Mouse (Mus musculus): ENCODE measurements around the gene Asic2. TPM values are rescaled to one million over a fixed set of nuclear protein-coding genes. Genes with fewer than 3 reads are reported as not detected.

The Asic2 gene
- polyA plus RNA-seq, 1 experiment = 24.0 TPM

DNA sequence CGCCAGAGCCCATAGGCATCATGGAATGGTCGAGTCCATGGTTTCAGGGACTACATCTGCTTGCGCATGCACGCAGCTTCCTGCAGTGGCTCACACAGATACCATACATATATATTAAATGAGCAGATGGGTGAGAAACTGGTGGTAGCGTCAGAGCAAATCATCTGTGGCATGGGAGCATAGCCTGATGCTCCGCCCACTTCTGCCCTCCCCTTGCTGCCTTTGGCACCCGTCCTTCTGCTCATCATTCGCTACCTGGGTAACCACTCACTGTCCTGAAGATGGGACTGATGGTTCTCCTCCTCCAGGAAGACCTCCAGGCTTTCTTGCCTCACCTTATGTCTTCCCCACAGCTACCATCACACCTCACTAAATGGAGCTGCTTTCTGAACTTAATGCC is 995.0 kb downstream of the Asic2 start:
- TF ChIP-seq POLR2A (IDR thresholded peaks at IDR 0.05; ENCODE audit: borderline replicate concordance, extremely low read depth, insufficient read depth, insufficient read length, poor library complexity, severe bottlenecking) (no peak), CTCF (IDR thresholded peaks at IDR 0.05; ENCODE audit: borderline replicate concordance, extremely low read depth, insufficient read depth, insufficient read length) (no peak)
- DNase-seq (ENCODE audit: low read depth) = no peak

DNA sequence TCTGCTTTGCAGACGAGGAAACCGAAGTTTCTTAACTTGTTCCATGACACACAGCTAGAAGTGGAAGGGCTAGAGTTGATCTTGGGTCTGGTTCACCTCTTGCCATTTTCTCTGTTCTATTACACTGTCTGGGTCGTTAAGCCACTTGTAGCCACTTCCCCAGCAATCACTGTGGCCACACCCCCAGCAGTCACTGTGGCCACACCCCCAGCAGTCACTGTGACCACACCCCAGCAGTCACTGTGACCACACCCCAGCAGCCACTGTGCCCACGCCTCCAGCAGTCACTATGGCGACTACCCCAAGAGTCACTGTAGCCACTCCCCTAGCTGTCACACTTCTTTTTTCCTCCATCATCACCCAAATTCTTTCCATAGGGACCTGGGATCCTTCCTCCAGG is 1000.7 kb downstream of the Asic2 start:
- no peak for TF ChIP-seq CTCF (IDR thresholded peaks at IDR 0.05; ENCODE audit: borderline replicate concordance, extremely low read depth, insufficient read depth, insufficient read length)
- TF ChIP-seq POLR2A (IDR thresholded peaks at IDR 0.05; ENCODE audit: borderline replicate concordance, extremely low read depth, insufficient read depth, insufficient read length, poor library complexity, severe bottlenecking) = no peak
- no peak for DNase-seq (ENCODE audit: low read depth)

DNA sequence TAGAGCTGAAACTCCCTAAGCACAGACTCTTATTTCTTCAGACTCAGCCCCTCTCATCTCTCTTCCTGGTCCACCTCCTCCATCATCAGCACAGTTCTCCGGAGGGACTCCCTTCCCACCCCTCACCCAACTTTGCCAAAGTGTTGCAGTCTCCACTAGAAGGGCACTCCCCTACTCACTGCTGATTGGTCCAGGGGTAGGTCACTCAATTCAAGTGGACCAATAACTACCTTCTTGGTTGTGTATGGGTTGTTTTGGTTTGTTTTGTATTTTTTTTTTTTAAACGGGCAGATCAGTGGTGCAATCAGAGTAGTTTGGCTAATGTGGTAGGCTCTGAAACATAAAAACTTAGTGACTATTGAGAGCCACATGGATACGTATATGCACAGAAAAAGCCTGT is 1002.2 kb downstream of the Asic2 start:
- DNase-seq (ENCODE audit: low read depth) = peak; percentile 34
- no peak for TF ChIP-seq CTCF (IDR thresholded peaks at IDR 0.05; ENCODE audit: borderline replicate concordance, extremely low read depth, insufficient read depth, insufficient read length)
- TF ChIP-seq POLR2A (IDR thresholded peaks at IDR 0.05; ENCODE audit: borderline replicate concordance, extremely low read depth, insufficient read depth, insufficient read length, poor library complexity, severe bottlenecking) = no peak

DNA sequence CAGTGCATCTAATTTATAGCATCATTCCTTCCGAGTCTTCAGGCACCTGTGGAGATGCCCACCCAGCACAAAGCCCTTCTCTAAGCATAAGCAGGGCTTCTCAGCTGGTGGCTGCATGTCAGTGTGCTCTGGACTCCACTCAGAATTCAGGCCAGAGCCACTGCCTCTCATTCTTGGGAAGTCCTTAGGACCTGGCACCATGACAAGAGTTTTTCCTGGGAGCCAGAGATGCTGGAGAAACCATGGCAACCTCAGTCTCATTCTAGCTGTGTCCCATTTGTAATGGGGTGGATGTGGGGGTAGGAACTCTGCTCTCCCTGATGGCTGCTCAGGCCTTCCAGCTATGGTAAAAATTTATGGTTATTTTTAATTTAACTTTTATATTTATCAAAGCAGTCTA is 1006.9 kb downstream of the Asic2 start:
- DNase-seq (ENCODE audit: low read depth) = peak; percentile 91
- TF ChIP-seq POLR2A (IDR thresholded peaks at IDR 0.05; ENCODE audit: borderline replicate concordance, extremely low read depth, insufficient read depth, insufficient read length, poor library complexity, severe bottlenecking) (no peak), CTCF (IDR thresholded peaks at IDR 0.05; ENCODE audit: borderline replicate concordance, extremely low read depth, insufficient read depth, insufficient read length) (no peak)

DNA sequence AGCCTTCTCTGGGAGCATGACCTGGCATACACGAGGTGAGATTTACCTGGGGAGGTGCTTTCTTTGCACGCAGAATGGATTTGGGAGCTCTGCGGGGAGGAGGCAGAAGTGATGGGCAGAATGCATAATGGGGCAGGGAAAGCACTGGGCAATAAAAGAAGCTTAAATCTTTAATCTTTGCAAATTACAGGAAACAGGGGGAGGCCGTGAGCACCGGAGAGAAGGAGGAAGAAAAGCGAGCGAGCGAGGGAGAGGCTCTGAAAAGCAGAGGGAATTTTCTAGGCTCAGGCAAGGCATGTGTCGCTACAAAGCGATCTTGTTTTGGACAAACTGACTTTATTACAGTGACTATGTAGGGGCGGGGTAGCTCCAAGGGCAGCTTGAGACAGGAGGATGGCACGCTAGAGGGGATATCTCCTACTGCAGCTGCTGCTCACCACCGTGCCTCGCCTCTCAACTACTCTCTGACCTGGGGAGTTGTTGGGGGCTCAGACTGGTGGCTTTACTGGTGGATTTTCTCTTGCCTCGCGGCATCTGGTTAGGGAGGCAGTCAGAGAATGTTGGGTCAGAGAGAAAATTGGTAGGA is 1010.1 kb downstream of the Asic2 start:
- peak; percentile 55 for DNase-seq (ENCODE audit: low read depth)
- TF ChIP-seq CTCF (IDR thresholded peaks at IDR 0.05; ENCODE audit: borderline replicate concordance, extremely low read depth, insufficient read depth, insufficient read length) = no peak
- no peak for TF ChIP-seq POLR2A (IDR thresholded peaks at IDR 0.05; ENCODE audit: borderline replicate concordance, extremely low read depth, insufficient read depth, insufficient read length, poor library complexity, severe bottlenecking)

DNA sequence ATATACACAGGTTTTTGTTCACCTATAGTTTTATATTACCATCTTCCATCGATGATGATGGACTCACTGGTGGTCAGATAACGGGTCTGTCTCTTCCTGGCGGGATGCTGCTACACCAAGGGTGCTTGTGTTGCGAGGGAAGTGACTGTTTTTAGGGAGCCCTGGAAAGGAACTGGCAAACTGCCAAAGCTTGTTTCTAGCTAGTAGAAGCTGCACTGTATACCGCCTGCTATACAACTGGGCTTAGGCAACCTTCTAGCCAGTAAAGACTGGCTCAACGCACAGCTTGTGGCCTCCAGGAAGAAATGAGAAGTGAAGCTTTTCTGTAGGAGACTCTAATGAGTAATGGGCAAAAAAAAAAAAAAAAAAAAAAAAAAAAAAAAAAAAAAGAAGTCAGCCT is 1012.3 kb downstream of the Asic2 start:
- peak; percentile 57 for DNase-seq (ENCODE audit: low read depth)
- TF ChIP-seq POLR2A (IDR thresholded peaks at IDR 0.05; ENCODE audit: borderline replicate concordance, extremely low read depth, insufficient read depth, insufficient read length, poor library complexity, severe bottlenecking) (no peak), CTCF (IDR thresholded peaks at IDR 0.05; ENCODE audit: borderline replicate concordance, extremely low read depth, insufficient read depth, insufficient read length) (no peak)

DNA sequence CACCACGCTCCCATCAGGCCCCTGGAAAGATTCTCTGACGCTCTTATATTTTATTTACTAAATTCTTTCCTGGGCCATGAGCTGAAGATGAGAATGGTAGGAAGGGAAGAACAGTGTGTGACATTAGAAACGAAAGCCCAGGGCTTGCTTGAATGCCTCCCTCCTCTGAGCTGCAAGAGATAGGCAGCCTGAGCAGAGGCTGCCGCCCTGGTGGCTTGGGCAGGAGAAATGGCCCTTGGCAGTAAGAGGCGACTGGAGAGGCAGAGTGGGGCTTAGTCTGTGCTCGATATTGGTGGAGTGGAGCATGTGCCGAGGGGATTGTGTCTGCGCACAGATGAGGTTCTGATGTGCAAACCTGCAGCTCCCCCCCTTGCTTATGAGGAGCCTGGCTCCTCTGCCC is 1014.1 kb downstream of the Asic2 start:
- no peak for TF ChIP-seq CTCF (IDR thresholded peaks at IDR 0.05; ENCODE audit: borderline replicate concordance, extremely low read depth, insufficient read depth, insufficient read length)
- TF ChIP-seq POLR2A (IDR thresholded peaks at IDR 0.05; ENCODE audit: borderline replicate concordance, extremely low read depth, insufficient read depth, insufficient read length, poor library complexity, severe bottlenecking) = no peak
- DNase-seq (ENCODE audit: low read depth) = no peak

DNA sequence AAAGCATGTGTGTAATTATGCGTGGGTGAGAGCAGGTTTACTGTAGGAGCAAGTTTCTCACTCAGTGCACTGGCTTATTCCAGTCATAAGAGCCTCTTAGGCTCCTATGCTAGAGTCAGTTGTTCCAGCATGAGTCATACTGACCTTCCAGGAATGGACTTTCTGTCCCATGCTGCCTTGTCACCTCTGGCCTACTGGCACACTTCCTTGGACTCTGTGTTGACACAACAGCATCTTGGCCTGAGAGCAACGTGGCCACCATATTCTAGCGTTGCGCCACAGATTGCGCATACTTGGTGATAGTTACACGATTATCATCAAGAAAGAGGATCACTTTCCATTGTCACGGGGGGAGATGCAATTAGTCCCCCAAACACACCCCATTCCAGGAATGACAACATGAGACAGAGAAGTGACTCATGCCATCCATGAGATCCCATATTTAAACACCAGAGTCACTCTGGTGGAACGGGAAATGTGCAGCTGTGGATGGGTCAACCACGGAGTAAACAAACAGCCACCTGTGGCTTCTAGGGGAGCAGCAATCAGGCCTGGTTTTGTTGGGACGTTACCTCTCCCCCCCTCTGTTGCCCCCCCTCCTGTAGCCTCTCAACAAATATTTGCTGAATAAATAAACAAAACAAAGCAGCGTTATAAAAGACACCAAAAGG is 1019.1 kb downstream of the Asic2 start:
- no peak for TF ChIP-seq POLR2A (IDR thresholded peaks at IDR 0.05; ENCODE audit: borderline replicate concordance, extremely low read depth, insufficient read depth, insufficient read length, poor library complexity, severe bottlenecking)
- TF ChIP-seq CTCF (IDR thresholded peaks at IDR 0.05; ENCODE audit: borderline replicate concordance, extremely low read depth, insufficient read depth, insufficient read length) = no peak
- DNase-seq (ENCODE audit: low read depth) = no peak

DNA sequence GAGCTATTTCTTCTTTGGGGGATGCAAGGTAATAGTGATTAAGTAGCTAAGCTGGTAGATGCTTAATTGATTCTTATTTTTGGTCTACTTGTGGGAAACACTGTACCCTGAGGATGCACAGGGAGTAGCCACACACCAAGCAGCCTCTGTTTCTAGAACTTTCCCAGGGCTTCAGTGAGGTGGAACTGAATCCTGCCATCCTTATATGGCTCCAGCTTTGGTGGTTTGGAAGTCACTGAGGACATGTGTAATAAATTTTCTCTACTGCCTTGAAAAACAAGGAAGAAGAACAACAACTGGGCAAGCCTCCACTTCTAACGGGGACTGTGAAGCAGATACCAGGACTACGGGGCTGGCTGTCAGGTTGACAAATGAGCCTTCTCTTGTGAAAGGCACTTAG is 1020.2 kb downstream of the Asic2 start:
- TF ChIP-seq CTCF (IDR thresholded peaks at IDR 0.05; ENCODE audit: borderline replicate concordance, extremely low read depth, insufficient read depth, insufficient read length) (no peak), POLR2A (IDR thresholded peaks at IDR 0.05; ENCODE audit: borderline replicate concordance, extremely low read depth, insufficient read depth, insufficient read length, poor library complexity, severe bottlenecking) (no peak)
- DNase-seq (ENCODE audit: low read depth) = no peak

DNA sequence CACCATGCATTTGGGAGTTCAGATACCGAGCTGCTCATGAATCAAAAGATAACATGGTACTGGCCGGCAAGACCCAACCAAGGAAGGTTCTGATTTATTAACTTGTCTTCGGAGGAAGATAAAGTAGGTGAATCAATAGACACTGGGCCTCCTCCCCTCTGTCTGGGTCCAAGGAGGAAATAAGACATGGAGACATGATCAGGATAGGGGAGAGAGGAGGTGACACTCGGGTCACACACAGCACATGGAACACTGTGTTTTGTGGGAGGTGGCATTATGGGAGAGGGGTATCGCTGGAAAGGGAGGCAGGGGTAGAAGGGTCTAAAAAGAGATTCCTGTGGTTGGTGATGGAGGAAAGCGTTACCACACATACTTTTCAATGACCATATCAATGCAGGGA is 1022.1 kb downstream of the Asic2 start:
- TF ChIP-seq POLR2A (IDR thresholded peaks at IDR 0.05; ENCODE audit: borderline replicate concordance, extremely low read depth, insufficient read depth, insufficient read length, poor library complexity, severe bottlenecking) (no peak), CTCF (IDR thresholded peaks at IDR 0.05; ENCODE audit: borderline replicate concordance, extremely low read depth, insufficient read depth, insufficient read length) (no peak)
- DNase-seq (ENCODE audit: low read depth) = no peak

DNA sequence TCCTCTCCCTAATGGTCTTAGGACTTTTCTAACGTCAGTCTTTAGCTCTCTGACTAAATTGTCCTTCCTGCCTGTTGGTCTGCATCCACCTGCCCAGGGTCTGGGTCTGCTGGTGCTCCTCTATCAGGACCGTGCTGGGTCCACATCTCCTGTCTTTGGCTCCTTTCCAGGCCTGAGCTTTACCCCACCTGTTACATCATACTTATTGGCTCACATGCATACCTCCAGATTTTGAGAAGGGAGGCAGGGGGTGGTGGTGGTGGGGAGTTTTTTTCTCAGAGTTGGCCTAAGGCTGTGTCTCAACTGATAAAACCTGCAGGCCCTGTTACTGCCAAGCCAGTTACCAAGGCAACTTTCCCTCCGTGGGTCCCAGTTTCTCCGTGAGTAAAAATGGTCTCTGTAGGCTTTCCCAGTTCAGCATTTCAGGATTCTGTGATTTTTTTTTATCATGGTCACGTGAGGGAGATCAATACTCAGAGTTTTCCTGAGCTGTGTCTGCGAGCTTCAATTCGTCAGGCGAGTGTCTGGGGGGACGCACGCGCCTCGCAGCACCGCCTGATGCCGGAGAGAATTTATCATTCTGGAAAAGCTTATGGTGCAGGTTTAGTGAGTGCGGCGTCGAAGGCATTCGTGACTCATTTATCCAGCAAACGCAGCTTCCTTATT is 1044.8 kb downstream of the Asic2 start:
- peak; percentile 9 for DNase-seq (ENCODE audit: low read depth)
- TF ChIP-seq CTCF (IDR thresholded peaks at IDR 0.05; ENCODE audit: borderline replicate concordance, extremely low read depth, insufficient read depth, insufficient read length) (no peak), POLR2A (IDR thresholded peaks at IDR 0.05; ENCODE audit: borderline replicate concordance, extremely low read depth, insufficient read depth, insufficient read length, poor library complexity, severe bottlenecking) (no peak)

DNA sequence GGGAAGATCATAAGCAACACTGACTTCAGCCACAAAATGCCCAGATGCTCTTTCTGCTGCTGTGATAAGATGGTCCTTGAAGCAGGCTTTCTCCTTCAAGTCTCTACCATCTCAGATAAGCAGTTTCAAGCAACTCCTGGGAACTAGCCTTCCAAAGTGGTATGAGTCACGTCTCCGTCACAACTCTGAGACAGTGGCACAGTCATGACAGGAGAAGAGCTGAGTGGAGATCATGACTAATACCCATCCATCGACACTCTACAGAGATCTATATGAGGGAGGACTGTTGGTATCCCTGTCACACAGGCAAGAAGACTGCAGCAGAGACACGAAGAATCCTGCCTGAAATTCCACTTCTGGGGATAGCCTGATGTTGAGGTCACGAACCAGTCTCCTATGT is 1049.9 kb downstream of the Asic2 start:
- TF ChIP-seq POLR2A (IDR thresholded peaks at IDR 0.05; ENCODE audit: borderline replicate concordance, extremely low read depth, insufficient read depth, insufficient read length, poor library complexity, severe bottlenecking) (no peak), CTCF (IDR thresholded peaks at IDR 0.05; ENCODE audit: borderline replicate concordance, extremely low read depth, insufficient read depth, insufficient read length) (no peak)
- no peak for DNase-seq (ENCODE audit: low read depth)

Measured in brain, embryonic 14.5 days (tissue).